Mouse (Mus musculus) forebrain, embryonic 14.5 days (tissue): ENCODE results near the gene Il25. TPM values are rescaled to one million over a fixed set of nuclear protein-coding genes. Genes with fewer than 3 reads are reported as not detected.

Experiments
- ATAC-seq: fragments of 200-750 bp; cut with Nextera tagmentation; 2 replicates; pipeline ENCODE4 v1.8.0; 2017; ENCODE audit warnings: mild to moderate bottlenecking, moderate library complexity
- DNase-seq: peaks from one replicate; pipeline ENCODE4 v3.0.0-alpha.2; 2015; ENCODE audit warnings: low spot score
- H3K27ac ChIP-seq: fragments of 300-500 bp; sonication (generic); 2 replicates; pipeline ENCODE4 v1.5.1; 2014; ENCODE audit warnings: low read depth, mild to moderate bottlenecking, control low read depth, low read length, moderate library complexity
- H3K27me3 ChIP-seq: fragments of 300-500 bp; sonication (generic); replicated peaks from 2 replicates; pipeline ENCODE4 v1.6.1; 2014; ENCODE audit warnings: low read length, control low read depth, mixed read lengths; ENCODE audit not compliant: control insufficient read depth, insufficient read depth
- H3K36me3 ChIP-seq: fragments of 300-500 bp; sonication (generic); 2 replicates; pipeline ENCODE4 v1.6.1; 2014; ENCODE audit warnings: low read length, control low read depth; ENCODE audit not compliant: control insufficient read depth, insufficient read depth
- H3K4me1 ChIP-seq: fragments of 300-500 bp; sonication (generic); 2 replicates; pipeline ENCODE4 v1.6.1; 2014; ENCODE audit warnings: antibody characterized with exemption, low read length, control low read depth; ENCODE audit not compliant: control insufficient read depth, insufficient read depth
- H3K4me2 ChIP-seq: fragments of 300-500 bp; sonication (generic); 2 replicates; pipeline ENCODE4 v1.6.1; 2014; ENCODE audit warnings: mild to moderate bottlenecking, control low read depth, low read length
- H3K4me3 ChIP-seq: fragments of 300-500 bp; sonication (generic); 2 replicates; pipeline ENCODE4 v1.5.1; 2014; ENCODE audit warnings: low read depth, low read length, control low read depth
- H3K9ac ChIP-seq: fragments of 300-500 bp; sonication (generic); 2 replicates; pipeline ENCODE4 v1.6.1; 2014; ENCODE audit warnings: mild to moderate bottlenecking, low read length, control low read depth, moderate library complexity
- H3K9me3 ChIP-seq: fragments of 300-500 bp; sonication (generic); replicated peaks from 2 replicates; pipeline ENCODE4 v1.6.1; 2016; ENCODE audit warnings: low read length, control low read depth, mixed read lengths; ENCODE audit not compliant: control insufficient read depth
- WGBS: fragments of 180-500 bp; shearing (Covaris S2); extraction: QIAGEN DNeasy Blood & Tissue Kit; methylation state at CpG from one replicate; pipeline ENCODE4 v1.1.7; 2014; 5-methylcytosine and 5-hydroxymethylcytosine counted together
- polyA plus RNA-seq: library from polyadenylated mRNA; unstranded; fragments of >200 nt; fragmentation: Nextera tagmentation; extraction: Ambion mirVana; gene quantifications from 2 replicates; pipeline ENCODE4 v1.2.1, GENCODE M21; 2014

Gene Il25
- polyA plus RNA-seq, 1 experiment from 2014 or later: 0.38 TPM

DNA sequence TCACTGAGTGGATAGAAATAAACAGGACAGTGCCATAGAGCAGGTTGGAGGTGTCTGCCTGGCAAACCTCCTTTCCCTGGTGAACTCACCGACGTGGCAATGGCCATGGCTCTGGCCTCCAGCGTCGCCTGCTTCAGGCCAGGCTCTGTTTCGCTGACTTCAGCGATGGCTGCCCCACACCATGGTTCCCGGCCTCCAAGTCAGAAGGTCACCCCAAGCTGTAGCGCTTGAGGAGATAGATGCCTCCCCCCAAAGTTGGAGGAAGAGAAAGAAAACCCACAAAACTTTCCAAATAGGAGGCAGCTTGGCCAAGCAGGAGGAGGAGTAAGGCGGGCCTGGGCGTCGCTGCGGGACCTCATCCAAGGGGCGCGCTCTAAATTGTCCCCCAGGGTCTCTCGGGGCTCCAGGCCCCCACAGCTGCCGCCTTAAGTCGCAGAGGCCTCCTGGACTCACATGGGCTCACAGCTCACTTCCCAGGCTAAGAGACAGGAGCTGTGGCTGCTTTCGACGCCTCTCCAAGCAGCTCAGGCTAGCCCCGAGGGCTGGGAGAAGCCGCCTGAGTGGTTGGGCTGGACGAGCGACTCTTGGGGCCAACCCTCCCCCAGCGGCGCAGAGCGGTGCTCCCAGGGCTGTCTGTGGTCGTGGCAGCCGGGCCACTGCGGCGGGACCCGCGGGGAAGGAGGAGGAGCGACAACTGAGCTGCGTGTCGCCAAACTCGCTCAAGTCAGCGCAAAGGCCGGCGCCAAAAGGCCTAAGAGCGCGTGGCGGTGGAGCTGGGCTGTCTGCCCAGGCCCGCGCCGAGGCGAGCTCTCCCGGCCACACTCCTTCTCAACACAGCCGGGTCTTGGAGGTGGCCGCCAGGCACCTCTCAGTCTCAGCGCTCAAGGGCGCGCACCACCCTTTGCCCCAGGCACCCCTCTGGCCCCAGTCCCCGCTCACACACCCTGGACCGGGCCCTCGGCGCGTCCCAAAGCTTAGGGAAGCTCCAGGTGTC lies 6.8 kb upstream of the Il25 start, which contains the start of gene Efs:
Gene Efs (minus strand): TSS at position 778 of the 994 bp plus-strand sequence.
- peaks cover 2% of the 10 kb centered on the region for H3K36me3 ChIP-seq
- ATAC-seq (peak; percentile 45), DNase-seq (peak; percentile 65)
- H3K4me1 ChIP-seq: peaks cover 22% of the 10 kb centered on the region
- peak within 1 kb of the TSS; percentile 87 for H3K9ac ChIP-seq
- H3K27ac ChIP-seq: peak within 1 kb of the TSS; percentile 97
- H3K4me3 ChIP-seq: peak within 1 kb of the TSS; percentile 47
- 1% methylated on average over 57 of the region's 57 CpGs for WGBS
- no peaks in the 10 kb centered on the region for H3K27me3 ChIP-seq
- peaks cover 12% of the 10 kb centered on the region for H3K9me3 ChIP-seq
- H3K4me2 ChIP-seq: peak within 1 kb of the TSS; percentile 93

DNA sequence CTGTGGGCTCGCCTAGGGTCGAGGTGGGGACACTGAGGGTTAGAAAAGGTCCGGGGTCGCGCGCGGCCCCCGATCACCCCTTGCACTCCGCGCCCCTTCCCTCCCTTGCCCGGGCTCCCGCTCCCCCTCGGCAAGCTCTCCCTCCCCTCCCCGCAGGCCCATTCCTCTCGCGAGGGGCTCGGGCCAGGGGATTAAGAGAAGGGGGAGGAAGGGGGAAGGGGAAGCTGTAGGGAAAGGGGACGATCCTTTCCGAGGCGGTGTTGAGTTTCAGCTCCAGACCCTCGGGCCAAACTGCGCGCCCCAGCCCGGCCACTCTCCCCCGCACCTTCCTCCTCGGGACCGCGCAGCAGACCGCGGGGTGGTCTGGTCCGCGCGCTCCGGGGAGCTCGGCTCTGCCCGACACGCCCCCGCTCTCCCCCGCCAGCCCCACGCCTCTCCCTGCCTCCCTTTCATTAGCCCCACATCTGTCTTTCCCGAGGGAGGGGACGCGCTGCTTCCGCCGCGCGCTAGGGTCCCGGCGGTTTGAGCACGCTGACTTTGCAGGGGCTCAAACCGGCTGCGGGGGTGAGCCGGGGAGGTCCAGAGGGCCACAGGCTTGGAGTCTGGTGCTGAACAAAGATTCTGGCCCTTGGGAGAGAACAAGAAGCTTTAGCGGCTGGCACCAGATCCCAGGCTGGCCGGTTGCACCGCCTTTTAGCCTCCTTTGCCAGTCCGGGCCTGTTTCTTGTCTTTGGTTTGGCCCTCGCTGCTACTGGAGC lies 5.9 kb upstream of the Il25 start:
- Histone ChIP-seq H3K4me3 (peak overlapping the region; percentile 47), H3K4me1 (peaks cover 22% of the 10 kb centered on the region), H3K9ac (peak overlapping the region; percentile 87), H3K36me3 (no peaks in the 10 kb centered on the region; the same call in 1 of the 2 replicates), H3K27ac (peak overlapping the region; percentile 97), H3K4me2 (peak overlapping the region; percentile 93), H3K27me3 (no peaks in the 10 kb centered on the region), H3K9me3 (peaks cover 2% of the 10 kb centered on the region)
- WGBS: under 1% methylated on average over 57 of the region's 58 CpGs
- ATAC-seq (peak; percentile 65), DNase-seq (peak; percentile 84)

DNA sequence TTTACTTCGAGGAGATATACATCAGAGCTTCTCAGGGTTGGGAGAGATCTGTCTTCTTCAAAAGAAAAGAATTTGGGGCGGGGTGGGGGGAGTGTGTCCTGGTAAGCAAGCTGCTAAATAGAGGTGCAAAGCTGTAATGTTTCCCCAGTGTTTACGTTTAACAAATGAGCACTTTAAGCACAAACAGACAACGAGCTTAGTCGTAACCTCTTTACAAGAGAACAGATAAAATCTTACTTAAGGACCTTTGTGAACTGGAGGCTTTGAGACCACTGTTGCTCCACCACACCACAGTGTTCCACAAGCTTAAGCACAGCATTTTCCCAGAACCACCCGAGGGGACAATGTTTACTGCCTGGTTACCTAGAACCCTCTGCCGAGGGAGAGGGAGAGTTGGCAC lies 5.2 kb upstream of the Il25 start:
- 12% methylated on average over 7 of the region's 7 CpGs for WGBS
- Histone ChIP-seq H3K9me3 (no peaks in the 10 kb centered on the region), H3K9ac (peak overlapping the region; percentile 87), H3K27ac (peak overlapping the region; percentile 97), H3K36me3 (no peaks in the 10 kb centered on the region), H3K27me3 (no peaks in the 10 kb centered on the region), H3K4me3 (peak overlapping the region; percentile 47), H3K4me2 (peak overlapping the region; percentile 93), H3K4me1 (peaks cover 22% of the 10 kb centered on the region)
- no peak for ATAC-seq
- no peak for DNase-seq

DNA sequence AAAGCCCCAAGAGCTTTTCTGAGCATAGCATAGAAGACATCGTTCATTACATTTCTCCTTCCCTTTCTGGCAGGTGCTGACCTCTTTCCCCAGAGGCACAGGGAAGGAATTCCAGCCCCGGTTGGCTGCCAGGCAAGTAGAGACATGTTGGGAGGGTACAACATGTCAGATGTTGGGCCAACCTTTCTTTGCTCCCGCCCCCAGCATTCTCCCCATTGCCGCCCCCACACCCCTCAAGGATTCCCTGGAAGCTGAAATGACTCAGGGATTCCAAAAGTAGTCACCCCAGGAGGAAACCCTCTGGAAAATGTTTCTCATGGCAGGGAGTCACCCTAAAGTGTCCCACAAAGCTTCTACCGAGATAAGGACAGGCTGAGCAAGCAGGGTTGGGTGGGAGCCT lies 2.7 kb upstream of the Il25 start:
- H3K4me1 ChIP-seq: peaks cover 19% of the 10 kb centered on the region
- WGBS: 85% methylated on average over 5 of the region's 5 CpGs
- no peak overlapping the region for H3K9ac ChIP-seq

DNA sequence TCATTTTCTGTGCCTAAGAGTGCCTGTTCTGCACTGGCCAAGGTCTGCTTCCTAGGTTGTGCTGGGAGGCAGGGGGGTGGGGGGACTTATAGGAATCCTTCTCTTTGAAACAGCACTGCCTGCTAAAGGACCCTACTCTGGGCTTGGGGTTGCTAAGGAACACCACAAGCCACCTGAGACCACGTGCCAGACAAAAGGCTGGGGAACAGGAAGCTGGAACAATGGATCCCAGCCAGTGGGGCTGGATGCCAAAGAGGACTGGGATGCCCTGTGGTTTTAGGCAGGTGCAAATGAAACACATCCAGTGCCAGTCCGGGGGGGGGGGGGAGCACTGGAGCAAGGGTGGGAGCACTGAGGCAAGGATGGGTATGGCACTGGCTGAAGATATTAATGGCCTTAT lies 2.1 kb upstream of the Il25 start:
- H3K27me3 ChIP-seq: no peaks in the 10 kb centered on the region
- no peak overlapping the region for H3K4me3 ChIP-seq
- H3K4me1 ChIP-seq: peaks cover 17% of the 10 kb centered on the region
- no peak overlapping the region for H3K4me2 ChIP-seq
- no peak overlapping the region for H3K9ac ChIP-seq
- H3K36me3 ChIP-seq: no peaks in the 10 kb centered on the region
- peak; percentile 45 for DNase-seq
- no peak for ATAC-seq
- H3K9me3 ChIP-seq: no peaks in the 10 kb centered on the region
- 19% methylated on average over 2 of the region's 2 CpGs for WGBS
- no peak overlapping the region for H3K27ac ChIP-seq

More for the DNA sequence above, 2.7 kb upstream of the Il25 start:
- DNase-seq: no peak
- Histone ChIP-seq H3K27ac (no peak overlapping the region), H3K27me3 (no peaks in the 10 kb centered on the region), H3K36me3 (no peaks in the 10 kb centered on the region), H3K4me3 (no peak overlapping the region), H3K9me3 (no peaks in the 10 kb centered on the region), H3K4me2 (no peak overlapping the region)
- no peak for ATAC-seq

DNA sequence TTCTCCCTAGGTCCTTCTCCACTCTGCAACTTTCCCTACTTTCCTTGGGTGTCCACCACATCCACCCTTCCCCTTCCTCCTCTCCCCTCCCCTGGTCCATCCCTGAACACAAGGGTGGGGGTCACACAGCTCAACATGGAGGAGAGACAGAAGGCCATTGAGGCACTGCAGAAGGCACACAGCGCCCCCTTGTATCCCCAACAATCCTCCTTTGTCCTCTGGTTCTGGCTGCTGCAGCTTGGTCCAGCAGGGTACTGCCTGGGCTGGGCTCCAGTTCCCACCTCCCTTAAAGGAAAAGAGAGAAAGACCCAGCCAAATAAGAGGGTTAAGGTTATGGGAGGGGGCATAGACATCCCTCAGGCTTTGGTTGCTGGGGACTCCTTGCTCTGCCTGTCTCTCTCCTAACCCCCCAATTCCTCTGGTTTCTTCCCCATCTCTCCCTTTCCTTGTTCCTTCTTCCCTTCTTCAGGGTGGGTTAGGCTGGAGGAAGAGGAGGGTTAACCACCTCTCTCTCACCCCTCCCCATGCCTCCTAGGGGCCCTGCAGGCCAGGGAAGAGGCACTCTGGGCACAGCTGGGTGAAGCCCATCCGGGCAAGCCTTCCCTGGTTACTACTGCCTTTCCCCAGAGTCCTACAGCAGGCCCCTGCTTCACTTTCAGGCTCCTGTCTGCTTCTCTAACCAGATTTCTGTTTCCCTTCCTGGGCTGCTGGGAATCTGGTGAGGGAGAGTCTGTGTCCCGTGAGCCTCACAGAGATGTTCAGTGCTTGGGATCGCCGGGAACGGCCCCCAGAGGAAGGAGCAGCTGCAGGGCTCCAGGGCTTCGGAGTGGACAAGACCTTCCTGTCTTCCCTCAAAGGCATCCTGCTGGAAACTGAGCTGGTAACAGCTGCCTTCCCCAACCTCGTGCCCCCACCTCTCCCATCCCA lies 3.7 kb downstream of the Il25 start, which contains the start of gene Cmtm5:
Gene Cmtm5 (plus strand): TSS at position 358 of the 927 bp plus-strand sequence.
- Histone ChIP-seq H3K27me3 (no peaks in the 10 kb centered on the region), H3K36me3 (no peaks in the 10 kb centered on the region), H3K27ac (no peak within 1 kb of the TSS), H3K4me1 (no peaks in the 10 kb centered on the region), H3K4me2 (no peak within 1 kb of the TSS), H3K4me3 (no peak within 1 kb of the TSS), H3K9me3 (no peaks in the 10 kb centered on the region), H3K9ac (no peak within 1 kb of the TSS)
- 47% methylated on average over 8 of the region's 8 CpGs for WGBS
- DNase-seq (peak; percentile 32), ATAC-seq (peak; percentile 43; the same call in 1 of the 2 replicates)

DNA sequence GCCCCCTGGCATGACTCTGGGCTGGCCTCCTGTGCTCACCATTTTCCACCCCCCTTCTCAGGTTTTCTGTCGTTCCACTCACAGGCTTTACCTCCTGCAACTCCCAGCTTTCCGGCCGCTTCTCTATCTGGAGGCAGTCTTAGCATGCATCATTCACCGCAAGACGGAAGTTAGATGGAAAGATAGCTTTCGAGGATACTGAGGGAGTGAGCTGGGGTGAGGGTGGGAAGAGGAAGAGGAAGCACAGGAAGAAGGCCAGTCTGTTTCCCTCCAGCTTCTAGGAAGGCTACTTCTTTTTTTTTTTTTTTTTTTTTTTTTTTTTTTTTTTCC lies 4.3 kb downstream of the Il25 start:
- no peak overlapping the region for H3K27ac ChIP-seq
- H3K27me3 ChIP-seq: no peaks in the 10 kb centered on the region
- no peaks in the 10 kb centered on the region for H3K36me3 ChIP-seq
- no peaks in the 10 kb centered on the region for H3K4me1 ChIP-seq
- ATAC-seq: no peak
- H3K9ac ChIP-seq: no peak overlapping the region
- no peak overlapping the region for H3K4me2 ChIP-seq
- H3K9me3 ChIP-seq: no peaks in the 10 kb centered on the region
- WGBS: 70% methylated on average over 6 of the region's 6 CpGs
- no peak for DNase-seq
- H3K4me3 ChIP-seq: no peak overlapping the region
